Mouse (Mus musculus) heart, embryonic 11.5 days (tissue): ENCODE results near the gene Rela. TPM values are rescaled to one million over a fixed set of nuclear protein-coding genes. Genes with fewer than 3 reads are reported as not detected.
A peak's percentile ranks its signal among the peaks of the same experiment; 100 is the strongest.

Experiments used
- ATAC-seq: fragments of 200-750 bp; cut with Nextera tagmentation; replicated peaks from 2 replicates; pipeline ENCODE4 v1.8.0; 2017; ENCODE audit warnings: moderate library complexity; ENCODE audit not compliant: insufficient number of reproducible peaks, low FRiP score, low TSS enrichment
- H3K27ac ChIP-seq: fragments of 300-500 bp; sonication (generic); 2 replicates; pipeline ENCODE4 v1.5.1; 2014; ENCODE audit warnings: mild to moderate bottlenecking, low read depth, low read length
- H3K27me3 ChIP-seq: fragments of 300-500 bp; sonication (generic); 2 replicates; pipeline ENCODE4 v1.6.1; 2014; ENCODE audit warnings: mild to moderate bottlenecking, low read length, mixed read lengths; ENCODE audit not compliant: control insufficient read depth, insufficient read depth
- H3K36me3 ChIP-seq: fragments of 300-500 bp; sonication (generic); 2 replicates; pipeline ENCODE4 v1.6.1; 2014; ENCODE audit warnings: mild to moderate bottlenecking, low read length, moderate library complexity, mixed read lengths; ENCODE audit not compliant: control insufficient read depth, insufficient read depth
- H3K4me1 ChIP-seq: fragments of 300-500 bp; sonication (generic); 2 replicates; pipeline ENCODE4 v1.6.1; 2014; ENCODE audit warnings: low read length; ENCODE audit not compliant: control insufficient read depth, insufficient read depth
- H3K4me2 ChIP-seq: fragments of 300-500 bp; sonication (generic); 2 replicates; pipeline ENCODE4 v1.6.1; 2014; ENCODE audit warnings: mild to moderate bottlenecking, moderate library complexity
- H3K4me3 ChIP-seq: fragments of 300-500 bp; sonication (generic); 2 replicates; pipeline ENCODE4 v1.5.1; 2014; ENCODE audit warnings: low read depth, low read length
- H3K9ac ChIP-seq: fragments of 300-500 bp; sonication (generic); 2 replicates; pipeline ENCODE4 v1.6.1; 2014; ENCODE audit warnings: mild to moderate bottlenecking, low read depth, low read length, moderate library complexity
- H3K9me3 ChIP-seq: fragments of 300-500 bp; sonication (generic); replicated peaks from 2 replicates; pipeline ENCODE4 v1.6.1; 2016; ENCODE audit warnings: low read length; ENCODE audit not compliant: control insufficient read depth
- WGBS: fragments of 180-500 bp; shearing (Covaris S2); extraction: QIAGEN DNeasy Blood & Tissue Kit; methylation state at CpG from one replicate; pipeline ENCODE4 v1.1.7; 2014; ENCODE audit not compliant: insufficient replicate concordance; 5-methylcytosine and 5-hydroxymethylcytosine counted together
- polyA plus RNA-seq: library from polyadenylated mRNA; unstranded; fragments of >200 nt; fragmentation: Nextera tagmentation; extraction: Ambion mirVana; gene quantifications from 2 replicates; pipeline ENCODE4 v1.2.1, GENCODE M21; 2014

Rela gene
- polyA plus RNA-seq, 1 experiment from 2014 or later: 36.2 TPM

- no peak for ATAC-seq
- Histone ChIP-seq H3K9me3 (no peaks in the 10 kb centered on the region), H3K27ac (no peak overlapping the region), H3K36me3 (peaks cover 33% of the 10 kb centered on the region), H3K27me3 (no peaks in the 10 kb centered on the region), H3K4me3 (no peak overlapping the region), H3K4me2 (no peak overlapping the region), H3K4me1 (peaks cover 33% of the 10 kb centered on the region), H3K9ac (no peak overlapping the region)
- 93% methylated on average over 8 of the region's 8 CpGs for WGBS
Observed at GRCm38 (mm10) chr19:5641641-5642040, 4.4 kb downstream of the Rela start.

- no peak overlapping the region for H3K4me2 ChIP-seq
- no peak overlapping the region for H3K27ac ChIP-seq
- no peak overlapping the region for H3K9ac ChIP-seq
- H3K36me3 ChIP-seq: peaks cover 40% of the 10 kb centered on the region
- H3K4me3 ChIP-seq: no peak overlapping the region
- ATAC-seq: no peak
- H3K27me3 ChIP-seq: no peaks in the 10 kb centered on the region
- 97% methylated on average over 9 of the region's 9 CpGs for WGBS
- H3K4me1 ChIP-seq: peaks cover 23% of the 10 kb centered on the region
- no peaks in the 10 kb centered on the region for H3K9me3 ChIP-seq
Observed at GRCm38 (mm10) chr19:5645280-5645679, 8.0 kb downstream of the Rela start.

- Histone ChIP-seq H3K36me3 (peaks cover 35% of the 10 kb centered on the region), H3K27me3 (no peaks in the 10 kb centered on the region), H3K9ac (no peak overlapping the region), H3K27ac (no peak overlapping the region), H3K4me1 (peaks cover 15% of the 10 kb centered on the region), H3K4me3 (no peak overlapping the region), H3K4me2 (no peak overlapping the region), H3K9me3 (no peaks in the 10 kb centered on the region)
- 88% methylated on average over 8 of the region's 8 CpGs for WGBS
- ATAC-seq: no peak
Observed at GRCm38 (mm10) chr19:5646731-5647330, 9.5 kb downstream of the Rela start.

- H3K36me3 ChIP-seq: peaks cover 28% of the 10 kb centered on the region
- H3K27me3 ChIP-seq: no peaks in the 10 kb centered on the region
- no peak overlapping the region for H3K4me3 ChIP-seq
- 88% methylated on average over 6 of the region's 6 CpGs for WGBS
- no peak for ATAC-seq
- peak overlapping the region; percentile 88 for H3K27ac ChIP-seq
- H3K9ac ChIP-seq: no peak overlapping the region
- H3K4me2 ChIP-seq: no peak overlapping the region
- H3K9me3 ChIP-seq: no peaks in the 10 kb centered on the region
- H3K4me1 ChIP-seq: peaks cover 15% of the 10 kb centered on the region
Observed at GRCm38 (mm10) chr19:5647791-5648190, 10.5 kb downstream of the Rela start.

GRCm38 (mm10) chr19:5648401-5649297 is 11.4 kb downstream of the Rela start:
- ATAC-seq: peak; percentile 74

GRCm38 (mm10) chr19:5649298-5649741 is 12.0 kb downstream of the Rela start:
- peak overlapping the region; percentile 27 for H3K4me3 ChIP-seq
- peak overlapping the region; percentile 88 for H3K27ac ChIP-seq
- H3K4me1 ChIP-seq: peaks cover 20% of the 10 kb centered on the region
- ATAC-seq: no peak
- peak overlapping the region; percentile 78 for H3K4me2 ChIP-seq
- peaks cover 1% of the 10 kb centered on the region; the same call in 1 of the 2 replicates for H3K27me3 ChIP-seq
- peak overlapping the region; percentile 67 for H3K9ac ChIP-seq
- WGBS: 61% methylated on average over 6 of the region's 6 CpGs
- no peaks in the 10 kb centered on the region for H3K9me3 ChIP-seq
- peaks cover 23% of the 10 kb centered on the region for H3K36me3 ChIP-seq

More at GRCm38 (mm10) chr19:5648401-5649297, 11.4 kb downstream of the Rela start:
- H3K4me3 ChIP-seq: peak overlapping the region; percentile 27
- peak overlapping the region; percentile 67 for H3K9ac ChIP-seq
- peak overlapping the region; percentile 78 for H3K4me2 ChIP-seq
- H3K4me1 ChIP-seq: peaks cover 15% of the 10 kb centered on the region
- H3K27me3 ChIP-seq: no peaks in the 10 kb centered on the region
- H3K36me3 ChIP-seq: peaks cover 24% of the 10 kb centered on the region
- WGBS: 10% methylated on average over 26 of the region's 26 CpGs
- H3K27ac ChIP-seq: peak overlapping the region; percentile 88
- no peaks in the 10 kb centered on the region for H3K9me3 ChIP-seq

GRCm38 (mm10) chr19:5651502-5652274 is 14.4 kb downstream of the Rela start:
- H3K27me3 ChIP-seq: peaks cover 20% of the 10 kb centered on the region
- H3K4me1 ChIP-seq: peaks cover 27% of the 10 kb centered on the region
- no peak overlapping the region for H3K4me3 ChIP-seq
- no peak overlapping the region for H3K9ac ChIP-seq
- no peak overlapping the region for H3K27ac ChIP-seq
- no peak for ATAC-seq
- 48% methylated on average over 13 of the region's 13 CpGs for WGBS
- H3K9me3 ChIP-seq: no peaks in the 10 kb centered on the region
- H3K4me2 ChIP-seq: no peak overlapping the region
- peaks cover 10% of the 10 kb centered on the region for H3K36me3 ChIP-seq

- Histone ChIP-seq H3K36me3 (peaks cover 5% of the 10 kb centered on the region; the same call in 1 of the 2 replicates), H3K4me2 (no peak overlapping the region), H3K27me3 (peaks cover 22% of the 10 kb centered on the region), H3K9me3 (no peaks in the 10 kb centered on the region), H3K4me1 (peaks cover 27% of the 10 kb centered on the region), H3K9ac (no peak overlapping the region), H3K4me3 (no peak overlapping the region), H3K27ac (no peak overlapping the region)
- no peak for ATAC-seq
- 76% methylated on average over 6 of the region's 6 CpGs for WGBS
Observed at GRCm38 (mm10) chr19:5652570-5652969, 15.3 kb downstream of the Rela start.
